Mouse (Mus musculus) spleen, postnatal 10 days (tissue): ENCODE data around the gene Icosl.
"Not testable (repeated sequence)": the region's sequence is repeated elsewhere in the genome, so short reads cannot be mapped to it uniquely, and the experiment has no call there.

Source experiments
- DNase-seq, 2 experiments: peaks; one replicate each; pipeline ENCODE4 v3.0.0; 2021 to 2022; ENCODE audit warnings: low spot score in 2 of 2

Icosl gene

DNA sequence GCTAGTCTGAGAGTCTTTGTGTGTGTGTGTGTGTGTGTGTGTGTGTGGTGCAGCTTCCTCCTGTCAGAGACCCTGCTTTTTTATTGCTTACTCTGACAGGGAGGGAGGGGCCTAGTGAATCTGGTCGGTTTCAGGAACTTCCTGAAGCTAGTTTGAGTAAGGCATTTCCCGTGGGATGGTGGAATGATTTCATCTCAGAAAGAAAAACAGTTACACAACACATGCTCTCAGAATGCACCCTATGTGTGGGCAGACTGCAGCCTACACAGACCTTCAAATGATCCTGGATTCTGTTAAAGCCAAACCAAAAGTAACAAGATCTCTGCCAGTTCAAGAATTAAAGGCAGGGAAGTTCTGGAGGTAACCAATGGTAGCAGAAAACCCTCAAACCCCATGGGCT lies 46.1 kb downstream of the Icosl start:
- no peak for DNase-seq

DNA sequence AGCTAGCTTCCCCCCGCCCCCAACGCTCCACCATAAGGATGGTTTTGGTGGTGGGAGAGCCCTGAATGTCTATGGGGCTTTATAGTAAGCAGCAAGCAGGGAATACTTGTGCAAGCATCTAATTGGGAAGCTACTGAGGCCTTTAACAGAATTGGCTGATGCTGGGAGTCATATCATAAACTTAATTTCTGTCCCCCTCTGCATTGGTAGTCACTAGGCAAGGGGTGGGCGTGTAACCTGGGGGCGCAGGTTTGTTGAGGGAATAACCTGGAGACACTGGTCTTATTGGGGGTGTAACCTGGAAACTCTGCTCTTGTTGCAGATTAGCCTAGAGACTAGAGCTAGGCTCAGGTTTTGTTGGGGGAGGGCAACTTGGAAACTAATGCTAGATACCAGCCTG lies 50.3 kb downstream of the Icosl start:
- DNase-seq: no peak

DNA sequence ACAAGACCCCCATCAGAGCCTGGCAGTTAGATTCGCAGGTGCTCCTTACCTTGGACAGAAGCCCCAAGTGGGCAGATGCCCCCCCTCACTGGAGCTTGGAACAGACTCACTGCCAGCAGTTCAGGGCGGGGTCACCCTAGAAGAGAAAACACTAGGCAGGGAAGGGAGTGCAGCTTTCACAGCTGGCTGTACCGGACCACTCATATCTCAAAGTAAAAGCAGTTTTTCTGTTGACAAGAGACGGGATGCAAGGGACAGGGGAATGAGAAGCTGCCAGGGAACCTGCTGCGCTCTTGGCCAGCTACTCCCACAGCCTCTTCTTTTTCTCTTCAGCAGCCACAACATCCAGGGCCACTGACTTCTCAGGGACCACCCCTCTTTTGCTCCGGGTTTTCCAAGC lies 55.0 kb downstream of the Icosl start:
- DNase-seq: not testable (repeated sequence)

DNA sequence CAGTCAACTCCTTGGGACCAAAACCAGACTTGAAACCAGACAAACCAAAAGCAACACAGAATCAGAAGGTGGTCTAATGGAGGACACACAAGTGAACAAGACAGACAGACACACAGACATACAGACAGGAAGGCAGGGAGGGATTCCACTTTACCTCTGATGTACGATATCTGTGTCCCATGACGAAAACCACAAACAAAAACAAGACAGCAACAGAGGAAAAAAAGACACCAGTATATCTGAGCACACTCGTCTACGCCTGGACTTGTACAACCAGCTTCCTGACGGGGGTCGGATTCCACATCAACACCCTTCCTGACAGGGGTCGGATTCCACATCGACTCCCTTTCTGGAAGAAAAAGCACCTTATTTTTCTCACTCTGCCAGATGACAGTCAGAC lies 56.0 kb downstream of the Icosl start:
- DNase-seq: not testable (repeated sequence)

DNA sequence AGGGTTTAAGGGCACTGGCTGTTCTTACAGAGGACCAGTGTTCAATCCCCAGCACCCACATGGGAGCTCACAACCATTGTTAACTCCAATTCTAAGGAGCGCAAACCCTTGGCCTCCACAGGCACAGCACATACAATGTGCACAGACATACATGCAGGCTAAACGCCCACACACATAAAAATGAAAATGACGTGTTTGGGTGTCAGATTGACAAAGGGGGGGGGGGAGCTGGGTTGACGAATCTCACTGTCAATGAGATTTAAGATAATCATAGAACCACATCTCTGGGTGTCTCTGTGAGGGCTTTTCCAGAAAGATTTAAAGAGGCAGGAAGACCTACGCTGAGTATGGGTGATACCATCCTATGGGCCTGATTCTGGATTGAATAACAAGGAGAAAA lies 57.2 kb downstream of the Icosl start:
- no peak for DNase-seq

DNA sequence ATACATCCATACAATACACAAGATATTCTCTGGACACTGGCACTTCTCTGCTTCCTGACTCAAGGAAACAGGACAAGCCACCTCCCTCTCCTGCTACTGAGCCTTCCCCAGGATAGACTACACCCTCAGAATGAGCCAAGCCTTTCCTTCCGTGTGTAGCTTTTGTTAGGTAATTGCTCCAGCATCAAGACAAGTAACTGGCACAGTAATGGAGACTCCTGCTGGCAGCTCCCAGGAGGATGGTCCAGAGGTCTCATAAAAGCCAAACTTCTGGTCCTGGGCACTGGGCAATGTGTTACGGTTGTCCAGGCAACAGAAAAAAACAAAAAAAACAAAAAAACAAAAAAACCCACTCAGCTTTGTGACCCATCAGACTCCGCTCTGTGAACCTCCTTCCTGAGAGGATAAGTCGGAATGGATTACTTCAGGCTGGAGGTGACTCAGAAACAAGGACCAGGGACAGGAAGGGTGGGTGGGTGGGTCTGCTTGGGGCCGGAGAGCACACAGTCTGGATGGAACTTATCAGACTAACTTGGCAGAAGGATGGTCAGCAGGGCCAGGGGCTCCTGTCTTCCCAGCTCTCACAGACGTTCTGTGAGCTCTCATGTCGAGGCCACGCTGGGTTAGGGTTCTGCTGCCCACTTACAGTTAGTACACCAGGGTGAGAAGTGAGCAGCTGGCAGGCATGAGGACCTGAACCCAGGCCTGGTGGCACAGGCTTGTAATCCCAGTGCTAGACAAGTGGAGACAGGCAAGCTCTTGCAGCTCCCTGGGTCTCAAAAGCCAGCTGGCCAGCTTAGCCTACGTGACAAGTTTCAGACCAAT lies 58.2 kb downstream of the Icosl start:
- no peak for DNase-seq

DNA sequence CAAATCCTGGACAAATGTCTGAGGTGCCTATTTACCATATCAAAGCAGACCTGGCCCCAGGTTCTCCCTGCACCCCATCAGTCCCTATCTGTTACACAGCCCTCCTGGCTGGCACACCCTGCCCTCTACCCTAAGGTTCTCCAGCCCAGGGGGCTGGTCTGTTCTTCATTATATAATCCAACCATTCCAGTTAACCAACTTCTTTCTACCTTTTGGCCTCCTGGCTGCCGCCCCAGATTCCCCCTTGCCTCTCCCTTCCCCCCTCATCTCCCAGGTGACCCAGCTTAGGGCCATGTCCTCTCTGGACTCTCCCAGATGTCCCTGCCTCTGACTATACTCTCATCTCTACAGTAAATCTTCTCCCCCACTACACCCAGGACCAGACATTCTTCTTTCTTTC lies 58.8 kb downstream of the Icosl start:
- DNase-seq: no peak

DNA sequence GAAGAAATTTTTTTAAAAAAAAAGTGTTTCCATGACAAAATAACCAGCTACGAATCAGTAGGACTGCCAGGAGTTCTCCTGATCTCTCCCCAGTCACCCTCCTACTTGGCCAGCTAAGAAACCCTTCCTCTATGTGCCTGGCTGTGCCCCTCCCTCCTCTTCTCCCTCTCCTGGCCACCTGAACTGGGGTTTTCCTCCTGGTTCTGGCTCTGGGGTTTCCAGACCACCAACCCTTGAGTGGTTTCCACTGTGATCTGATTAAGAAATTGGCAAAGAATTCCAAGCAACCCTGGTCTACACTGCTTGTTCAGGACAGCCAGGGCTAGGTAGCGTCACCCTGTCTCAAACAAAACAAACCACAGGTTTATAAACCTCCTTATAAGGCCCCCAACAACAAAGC lies 59.5 kb downstream of the Icosl start:
- no peak for DNase-seq

DNA sequence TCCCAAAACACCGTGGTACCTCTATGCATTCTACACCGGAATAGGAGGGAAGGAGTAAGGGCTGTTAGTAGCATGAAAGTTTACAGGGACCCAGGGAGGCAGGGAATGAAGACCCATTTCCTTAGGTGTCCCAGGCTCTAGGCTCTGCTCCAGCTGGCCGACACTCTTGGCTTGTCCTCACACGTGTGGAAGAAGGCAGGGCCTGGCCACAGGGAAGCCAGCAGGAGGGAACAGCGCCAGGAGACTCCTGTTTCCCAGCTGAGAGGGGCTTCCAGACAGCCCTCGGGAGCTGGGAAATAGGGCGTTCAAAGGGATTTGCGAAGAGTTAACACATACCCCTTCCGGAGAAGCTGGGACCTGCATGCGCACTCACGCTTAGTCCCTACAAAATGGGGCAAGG lies 60.3 kb downstream of the Icosl start:
- DNase-seq: no peak

DNA sequence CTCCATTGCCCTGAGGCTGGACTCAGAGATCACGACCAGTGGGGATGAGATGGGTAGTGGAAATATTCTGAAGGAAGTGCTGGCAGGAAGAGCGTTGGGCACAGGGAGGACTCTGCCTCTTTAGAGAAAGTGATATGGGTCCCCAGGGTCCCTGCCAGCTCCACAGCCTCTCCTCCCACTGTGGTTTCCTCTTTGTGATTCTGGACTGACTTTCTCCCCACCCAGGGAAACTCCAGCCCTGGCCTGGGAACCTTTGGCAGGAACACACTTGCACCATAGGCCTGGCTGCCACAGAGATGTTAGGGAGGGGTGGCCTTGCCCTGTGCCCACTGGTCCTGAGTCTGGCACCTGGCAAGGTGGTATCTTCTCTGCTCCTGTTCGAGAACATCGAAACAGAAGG lies 60.9 kb downstream of the Icosl start:
- DNase-seq: no peak
